Comparison of ENCODE assay signal across 26 mouse cellular contexts in genomic region chr3:99956517-99956916, GRCm38 (mm10).
"Had no signal": no experiment of that assay in that cellular context is flagged by ENCODE, and none has a peak within 500 bp of the region (broad histone marks: within the 10 kb centered on the region; RNA-seq: fewer than 3 reads in every experiment).

No protein-coding gene starts in this region.

- H3K36me3 ChIP-seq: heart, embryonic 13.5 days; heart, embryonic 15.5 days; hindbrain, embryonic 13.5 days; hindbrain, embryonic 15.5 days; kidney, embryonic 15.5 days; limb, embryonic 13.5 days; limb, embryonic 15.5 days; liver, embryonic 12.5 days had no signal

- H3K4me2 ChIP-seq: heart, embryonic 11.5 days; heart, embryonic 13.5 days; heart, embryonic 15.5 days; hindbrain, embryonic 13.5 days; hindbrain, embryonic 15.5 days; kidney, embryonic 15.5 days; limb, embryonic 13.5 days; limb, embryonic 15.5 days; liver, embryonic 12.5 days had no signal

- DNase-seq: gastrocnemius, postnatal 14 days; gastrocnemius, postnatal 36 days; heart, adult 18-20 months; heart, postnatal 14 days; heart, postnatal 36 days; kidney, adult 11 months; kidney, adult 2 months; kidney, adult 9 months; kidney, postnatal 14 days; kidney, postnatal 36 days; layer of hippocampus, adult 9-11 months; layer of hippocampus, postnatal 36 days; left cerebral cortex, postnatal 4 days had no signal

- H3K9ac ChIP-seq: heart, embryonic 13.5 days; heart, embryonic 15.5 days; hindbrain, embryonic 13.5 days; hindbrain, embryonic 15.5 days; kidney, embryonic 15.5 days; limb, embryonic 13.5 days; limb, embryonic 15.5 days; liver, embryonic 12.5 days; liver, embryonic 14.5 days had no signal

- ATAC-seq: hindbrain, postnatal 0 days; intestine, embryonic 16.5 days; liver, embryonic 12.5 days had no signal

- H3K9me3 ChIP-seq: heart, embryonic 13.5 days; heart, embryonic 15.5 days; hindbrain, embryonic 13.5 days; hindbrain, embryonic 15.5 days; kidney, embryonic 15.5 days; limb, embryonic 13.5 days; limb, embryonic 15.5 days; liver, embryonic 12.5 days had no signal

- H3K4me3 ChIP-seq: heart, embryonic 13.5 days; heart, embryonic 15.5 days; hindbrain, embryonic 13.5 days; hindbrain, embryonic 15.5 days; kidney, embryonic 15.5 days; limb, embryonic 13.5 days; limb, embryonic 15.5 days; liver, embryonic 12.5 days had no signal

- H3K4me1 ChIP-seq: heart, embryonic 13.5 days; heart, embryonic 15.5 days; hindbrain, embryonic 13.5 days; hindbrain, embryonic 15.5 days; kidney, embryonic 15.5 days; liver, embryonic 12.5 days had no signal

- H3K27ac ChIP-seq: heart, embryonic 13.5 days; heart, embryonic 15.5 days; hindbrain, embryonic 13.5 days; hindbrain, embryonic 15.5 days; hindbrain, postnatal 0 days; kidney, embryonic 15.5 days; kidney, postnatal 0 days; limb, embryonic 13.5 days; limb, embryonic 15.5 days; liver, embryonic 12.5 days; liver, embryonic 14.5 days had no signal

- H3K27me3 ChIP-seq: heart, embryonic 13.5 days; heart, embryonic 15.5 days; hindbrain, embryonic 13.5 days; hindbrain, embryonic 15.5 days; kidney, embryonic 15.5 days; limb, embryonic 15.5 days; liver, embryonic 12.5 days had no signal
